Mouse (Mus musculus) limb, embryonic 12.5 days (tissue): Measurements from ENCODE around the gene Nlrc5. TPM values are rescaled to one million over a fixed set of nuclear protein-coding genes. Genes with fewer than 3 reads are reported as not detected.

ENCODE experiments used
- ATAC-seq: fragments of 200-750 bp; cut with Nextera tagmentation; 2 replicates; pipeline ENCODE4 v1.8.0; 2017; ENCODE audit warnings: low read depth, moderate TSS enrichment; ENCODE audit not compliant: insufficient number of reproducible peaks, insufficient read depth, low FRiP score, low TSS enrichment
- H3K27ac ChIP-seq: fragments of 300-500 bp; sonication (generic); 2 replicates; pipeline ENCODE4 v1.5.1; 2016; ENCODE audit warnings: mild to moderate bottlenecking, moderate library complexity
- H3K27me3 ChIP-seq: fragments of 300-500 bp; sonication (generic); 2 replicates; pipeline ENCODE4 v1.6.1; 2016; ENCODE audit warnings: mild to moderate bottlenecking, moderate library complexity
- H3K36me3 ChIP-seq: fragments of 300-500 bp; sonication (generic); 2 replicates; pipeline ENCODE4 v1.6.1; 2016; ENCODE audit warnings: mild to moderate bottlenecking, moderate library complexity
- H3K4me1 ChIP-seq: fragments of 300-500 bp; sonication (generic); replicated peaks from 2 replicates; pipeline ENCODE4 v1.6.1; 2016
- H3K4me2 ChIP-seq: fragments of 300-500 bp; sonication (generic); 2 replicates; pipeline ENCODE4 v1.6.1; 2016; ENCODE audit warnings: mild to moderate bottlenecking, moderate library complexity
- H3K4me3 ChIP-seq: fragments of 300-500 bp; sonication (generic); replicated peaks from 2 replicates; pipeline ENCODE4 v1.5.1; 2016; ENCODE audit warnings: mild to moderate bottlenecking
- H3K9ac ChIP-seq: fragments of 300-500 bp; sonication (generic); replicated peaks from 2 replicates; pipeline ENCODE4 v1.6.1; 2016; ENCODE audit warnings: mild to moderate bottlenecking, moderate library complexity
- H3K9me3 ChIP-seq: fragments of 300-500 bp; sonication (generic); 2 replicates; pipeline ENCODE4 v1.6.1; 2016; ENCODE audit warnings: mild to moderate bottlenecking, moderate library complexity
- WGBS: fragments of 180-500 bp; shearing (Covaris S2); methylation state at CpG from one replicate; pipeline ENCODE4 v1.1.7; 2016; 5-methylcytosine and 5-hydroxymethylcytosine counted together
- polyA plus RNA-seq: library from polyadenylated mRNA; unstranded; fragments of >200 nt; fragmentation: Nextera tagmentation; extraction: Ambion mirVana; gene quantifications from 2 replicates; pipeline ENCODE4 v1.2.1, GENCODE M21; 2016

The Nlrc5 gene
- polyA plus RNA-seq, 1 experiment from 2014 or later, result 0.09 TPM

- WGBS, result 91% methylated on average over 4 of the region's 4 CpGs
- ATAC-seq, result no peak
- Histone ChIP-seq H3K4me3 (no peak overlapping the region), H3K27me3 (peaks cover 47% of the 10 kb centered on the region), H3K4me2 (no peak overlapping the region), H3K9ac (no peak overlapping the region), H3K36me3 (no peaks in the 10 kb centered on the region), H3K4me1 (0 out of 2 replicates have a peak, but pooled peaks cover 10% of the 10 kb centered on the region), H3K9me3 (no peaks in the 10 kb centered on the region), H3K27ac (no peak overlapping the region)
These were observed 96.5 kb downstream of the Nlrc5 start for GRCm38 (mm10) chr8:94530643-94531042.

- Histone ChIP-seq H3K36me3 (no peaks in the 10 kb centered on the region), H3K9ac (no peak overlapping the region), H3K27me3 (peaks cover 54% of the 10 kb centered on the region), H3K27ac (no peak overlapping the region), H3K4me2 (peak overlapping the region; percentile 95), H3K4me1 (0 out of 2 replicates have a peak, but pooled peaks cover 10% of the 10 kb centered on the region), H3K4me3 (peak overlapping the region; percentile 65), H3K9me3 (no peaks in the 10 kb centered on the region)
- WGBS, result 4% methylated on average over 8 of the region's 8 CpGs
- ATAC-seq, result no peak
These were observed 97.8 kb downstream of the Nlrc5 start for GRCm38 (mm10) chr8:94532000-94532399.

GRCm38 (mm10) chr8:94532525-94532872, 98.3 kb downstream of the Nlrc5 start:
- H3K9me3 ChIP-seq, result no peaks in the 10 kb centered on the region
- 0 out of 2 replicates have a peak, but pooled peaks cover 10% of the 10 kb centered on the region for H3K4me1 ChIP-seq
- no peaks in the 10 kb centered on the region for H3K36me3 ChIP-seq
- peak overlapping the region; percentile 65 for H3K4me3 ChIP-seq
- no peak overlapping the region for H3K27ac ChIP-seq
- H3K9ac ChIP-seq, result peak overlapping the region; percentile 76
- 0% methylated on average over 34 of the region's 34 CpGs for WGBS
- H3K27me3 ChIP-seq, result peaks cover 57% of the 10 kb centered on the region
- peak overlapping the region; percentile 95 for H3K4me2 ChIP-seq
- no peak for ATAC-seq

GRCm38 (mm10) chr8:94532873-94533671, 98.9 kb downstream of the Nlrc5 start, which contains the start of gene Cpne2:
Gene Cpne2 (plus strand): TSS chr8:94532990.
- peak within 1 kb of the TSS; percentile 76 for H3K9ac ChIP-seq
- no peak within 1 kb of the TSS for H3K27ac ChIP-seq
- peak within 1 kb of the TSS; percentile 95 for H3K4me2 ChIP-seq
- H3K9me3 ChIP-seq, result no peaks in the 10 kb centered on the region
- ATAC-seq, result peak; percentile 71
- H3K36me3 ChIP-seq, result no peaks in the 10 kb centered on the region
- 0 out of 2 replicates have a peak, but pooled peaks cover 10% of the 10 kb centered on the region for H3K4me1 ChIP-seq
- H3K27me3 ChIP-seq, result peaks cover 58% of the 10 kb centered on the region
- WGBS, result 1% methylated on average over 63 of the region's 81 CpGs
- peak within 1 kb of the TSS; percentile 65 for H3K4me3 ChIP-seq

- 31% methylated on average over 4 of the region's 4 CpGs for WGBS
These were observed 100.5 kb downstream of the Nlrc5 start for GRCm38 (mm10) chr8:94534612-94535011.

GRCm38 (mm10) chr8:94535631-94536030, 101.5 kb downstream of the Nlrc5 start:
- Histone ChIP-seq H3K27me3 (peaks cover 58% of the 10 kb centered on the region), H3K27ac (no peak overlapping the region)

More at GRCm38 (mm10) chr8:94534612-94535011, 100.5 kb downstream of the Nlrc5 start:
- Histone ChIP-seq H3K4me1 (0 out of 2 replicates have a peak, but pooled peaks cover 10% of the 10 kb centered on the region), H3K4me3 (no peak overlapping the region), H3K27ac (no peak overlapping the region), H3K36me3 (no peaks in the 10 kb centered on the region), H3K4me2 (no peak overlapping the region), H3K9me3 (no peaks in the 10 kb centered on the region), H3K9ac (no peak overlapping the region), H3K27me3 (peaks cover 58% of the 10 kb centered on the region)
- no peak for ATAC-seq

GRCm38 (mm10) chr8:94537456-94537855, 103.3 kb downstream of the Nlrc5 start:
- ATAC-seq, result no peak
- Histone ChIP-seq H3K9me3 (no peaks in the 10 kb centered on the region), H3K27me3 (peaks cover 43% of the 10 kb centered on the region), H3K9ac (no peak overlapping the region), H3K4me2 (no peak overlapping the region), H3K27ac (no peak overlapping the region), H3K4me1 (0 out of 2 replicates have a peak, but pooled peaks cover 9% of the 10 kb centered on the region), H3K4me3 (no peak overlapping the region), H3K36me3 (no peaks in the 10 kb centered on the region)
- WGBS, result 88% methylated on average over 2 of the region's 2 CpGs

More at GRCm38 (mm10) chr8:94535631-94536030, 101.5 kb downstream of the Nlrc5 start:
- H3K9ac ChIP-seq, result no peak overlapping the region
- H3K4me1 ChIP-seq, result 0 out of 2 replicates have a peak, but pooled peaks cover 10% of the 10 kb centered on the region
- no peak overlapping the region for H3K4me2 ChIP-seq
- no peak for ATAC-seq
- H3K36me3 ChIP-seq, result no peaks in the 10 kb centered on the region
- no peak overlapping the region for H3K4me3 ChIP-seq
- WGBS, result 82% methylated on average over 7 of the region's 7 CpGs
- H3K9me3 ChIP-seq, result no peaks in the 10 kb centered on the region

GRCm38 (mm10) chr8:94540025-94540424, 105.9 kb downstream of the Nlrc5 start:
- Histone ChIP-seq H3K27ac (no peak overlapping the region), H3K36me3 (no peaks in the 10 kb centered on the region), H3K9me3 (no peaks in the 10 kb centered on the region), H3K4me3 (no peak overlapping the region), H3K4me1 (0 out of 2 replicates have a peak, but pooled peaks cover 6% of the 10 kb centered on the region), H3K4me2 (no peak overlapping the region), H3K9ac (no peak overlapping the region), H3K27me3 (peaks cover 17% of the 10 kb centered on the region)
- 83% methylated on average over 2 of the region's 2 CpGs for WGBS
- ATAC-seq, result no peak

GRCm38 (mm10) chr8:94540889-94541795, 107.0 kb downstream of the Nlrc5 start:
- Histone ChIP-seq H3K9ac (no peak overlapping the region), H3K36me3 (no peaks in the 10 kb centered on the region), H3K27ac (no peak overlapping the region), H3K27me3 (peaks cover 6% of the 10 kb centered on the region), H3K4me3 (no peak overlapping the region), H3K4me2 (no peak overlapping the region), H3K4me1 (0 out of 2 replicates have a peak, but pooled peaks cover 6% of the 10 kb centered on the region), H3K9me3 (no peaks in the 10 kb centered on the region)
- 69% methylated on average over 18 of the region's 18 CpGs for WGBS
- ATAC-seq, result no peak

- ATAC-seq, result peak; percentile 39; the same call in 1 of the 2 replicates
- 45% methylated on average over 8 of the region's 8 CpGs for WGBS
- no peaks in the 10 kb centered on the region for H3K9me3 ChIP-seq
- H3K4me1 ChIP-seq, result 0 out of 2 replicates have a peak, but pooled peaks cover 6% of the 10 kb centered on the region
- no peak overlapping the region for H3K27ac ChIP-seq
- peak overlapping the region; percentile 11; the same call in 1 of the 2 replicates for H3K4me2 ChIP-seq
- H3K27me3 ChIP-seq, result no peaks in the 10 kb centered on the region
- H3K9ac ChIP-seq, result no peak overlapping the region
- H3K4me3 ChIP-seq, result 0 out of 2 replicates have a peak overlapping the region, but pooled peaks have one; percentile 0
- H3K36me3 ChIP-seq, result no peaks in the 10 kb centered on the region
These were observed 109.8 kb downstream of the Nlrc5 start for GRCm38 (mm10) chr8:94543981-94544380.

GRCm38 (mm10) chr8:94549041-94549440, 114.9 kb downstream of the Nlrc5 start:
- no peaks in the 10 kb centered on the region for H3K27me3 ChIP-seq
- H3K36me3 ChIP-seq, result no peaks in the 10 kb centered on the region
- no peak overlapping the region for H3K4me2 ChIP-seq
- H3K27ac ChIP-seq, result no peak overlapping the region
- H3K4me3 ChIP-seq, result no peak overlapping the region
- peaks cover 16% of the 10 kb centered on the region for H3K4me1 ChIP-seq
- no peaks in the 10 kb centered on the region for H3K9me3 ChIP-seq
- ATAC-seq, result no peak
- H3K9ac ChIP-seq, result no peak overlapping the region
- WGBS, result 80% methylated on average over 5 of the region's 5 CpGs
